Mouse (Mus musculus) G1E (cell line): Measurements from ENCODE around the gene Skap1.

Experiments used
- CTCF ChIP-seq: IDR thresholded peaks from 2 replicates; pipeline ENCODE4 v1.5.1; 2012; ENCODE audit warnings: low read depth, low read length, inconsistent platforms, mixed read lengths
- TAL1 ChIP-seq: conservative IDR thresholded peaks from 2 replicates; pipeline ENCODE4 v1.6.1; 2012; ENCODE audit warnings: low read depth, low read length, inconsistent platforms, mixed read lengths

DNA sequence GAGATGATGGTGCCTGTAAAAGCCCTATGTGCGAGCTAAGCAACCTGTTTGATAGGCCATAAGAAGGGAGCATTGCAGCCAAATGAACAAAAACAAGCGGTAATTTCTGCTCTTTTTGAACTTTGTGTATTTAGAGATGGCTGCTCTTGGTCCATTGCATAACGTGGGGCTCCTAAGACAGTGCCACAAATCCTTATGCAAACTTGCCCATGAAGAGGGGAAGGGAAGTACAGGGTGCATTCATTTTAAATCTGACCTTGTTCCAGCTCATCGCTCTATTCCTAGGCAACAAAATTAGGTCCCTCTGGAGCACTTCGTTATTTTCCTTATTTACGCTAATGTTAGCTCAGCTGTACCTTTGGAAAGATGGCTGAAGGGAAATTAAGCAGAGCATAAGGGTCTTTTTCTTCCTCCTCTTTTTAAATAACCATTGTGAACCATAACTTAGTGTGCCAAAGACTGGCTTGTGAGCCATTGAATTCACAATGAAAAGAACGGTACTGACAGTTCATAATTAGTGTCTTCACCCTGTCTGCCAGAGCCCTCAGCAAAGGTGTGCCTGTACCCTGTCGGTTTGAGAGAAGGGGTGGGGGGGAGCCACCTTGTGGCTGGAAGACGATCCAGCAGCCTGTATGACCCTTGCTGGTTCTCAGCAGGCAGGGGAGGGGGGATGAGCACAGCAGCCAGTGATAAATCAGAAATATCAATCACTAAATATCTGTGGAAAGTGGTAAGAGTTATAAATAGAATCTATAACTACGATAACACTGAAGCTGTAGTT, 117.4 kb downstream of the Skap1 start:
- no peak for TF ChIP-seq CTCF
- no peak for TF ChIP-seq TAL1
